Mouse (Mus musculus): ENCODE results near the gene Nek2.

Gene Nek2

DNA sequence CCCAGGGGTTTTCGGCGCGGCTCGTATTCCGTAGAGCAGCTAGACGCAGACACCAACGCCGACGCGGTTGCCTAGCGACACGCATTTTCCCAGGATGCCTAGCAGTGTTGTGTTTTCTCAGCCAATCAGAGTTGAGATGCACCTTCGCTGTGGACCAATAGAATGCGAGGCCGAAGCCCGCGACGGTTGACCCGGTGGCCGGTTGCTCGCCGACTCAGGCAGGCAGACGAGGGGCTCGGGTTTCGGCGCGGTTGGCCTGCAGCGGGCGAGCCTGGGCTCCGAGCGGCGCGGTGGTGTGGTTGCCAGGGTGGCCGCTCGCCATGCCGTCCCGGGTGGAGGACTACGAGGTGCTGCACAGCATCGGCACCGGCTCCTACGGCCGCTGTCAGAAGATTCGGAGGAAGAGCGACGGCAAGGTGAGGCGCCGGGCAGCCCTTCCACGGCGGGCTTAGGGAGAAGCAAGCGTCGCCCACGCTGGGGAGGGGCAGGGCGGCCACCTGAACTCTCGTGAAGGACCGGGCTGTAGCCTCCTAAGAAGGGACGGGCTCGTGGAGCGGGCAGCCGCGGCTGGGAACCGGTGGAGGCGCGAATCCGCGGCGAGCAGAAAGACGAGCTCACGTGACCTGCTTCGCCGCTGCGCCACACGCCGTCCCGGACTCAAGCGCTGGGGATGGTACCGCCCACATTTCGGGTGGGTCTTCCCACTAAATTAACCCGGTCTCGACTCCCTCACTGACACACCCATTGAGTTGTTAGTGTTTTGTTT lies at the start of gene Nek2:
Gene Nek2, plus strand, starts transcription at position 119 of the 766 bp plus-strand sequence.
- DNase-seq: peak; percentile 98

DNA sequence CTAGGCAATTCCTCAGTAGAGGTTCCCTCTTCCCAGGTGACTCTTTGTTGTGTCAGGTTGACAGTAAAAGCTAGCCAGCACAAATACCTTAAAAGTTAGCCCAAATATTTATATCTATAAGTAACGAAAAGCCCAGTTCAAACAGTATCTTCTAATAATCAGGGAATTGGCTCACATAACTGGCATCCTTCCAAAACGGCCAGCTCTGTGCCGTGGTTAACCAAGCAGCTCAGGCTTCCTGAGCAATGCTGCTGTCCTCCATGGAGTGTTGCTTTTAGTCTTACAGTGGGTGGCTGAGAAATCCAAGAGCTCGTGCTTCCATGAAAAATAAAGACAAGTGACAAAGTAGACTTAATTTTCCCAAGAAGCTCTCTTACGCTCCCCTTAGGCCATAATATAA lies 47.1 kb upstream of the Nek2 start:
- peak; percentile 38 for DNase-seq

DNA sequence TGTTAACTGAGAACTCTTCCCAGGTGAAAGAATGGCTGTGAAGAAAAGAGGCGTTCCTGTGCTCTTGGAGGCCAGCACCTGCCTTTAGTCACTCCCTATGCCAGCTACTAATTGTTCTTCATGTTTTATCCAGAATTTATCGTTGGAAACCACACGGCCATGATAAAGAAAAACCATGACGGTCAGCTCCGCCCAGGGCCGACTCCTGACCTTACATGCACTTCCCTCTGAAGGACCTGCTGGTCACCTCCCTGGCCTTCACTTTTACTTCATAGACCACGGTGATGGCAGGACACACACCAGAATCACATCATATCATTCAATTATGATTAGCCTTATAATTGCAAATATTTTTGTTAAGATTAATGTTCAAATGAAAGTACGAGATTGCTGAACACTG lies 46.1 kb upstream of the Nek2 start:
- no peak for DNase-seq

DNA sequence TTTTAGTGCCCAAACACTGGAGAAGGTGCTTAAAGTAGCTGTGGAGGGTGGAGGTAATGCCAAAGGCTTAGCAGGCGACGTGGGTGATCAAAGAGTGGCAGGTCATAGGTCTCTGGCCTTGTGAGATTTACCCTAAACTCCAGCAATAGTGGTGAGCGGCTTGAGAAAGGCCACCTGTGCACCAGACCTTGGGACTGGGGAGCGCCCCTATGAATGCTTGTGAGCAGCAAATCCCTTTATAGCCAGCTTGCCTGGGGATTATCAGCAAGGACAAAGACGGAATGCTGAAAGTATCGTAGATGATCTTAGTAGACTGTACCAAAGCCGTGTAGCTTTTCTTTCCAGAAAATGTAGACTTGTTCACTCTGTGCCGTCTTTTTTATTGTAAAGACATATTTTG lies 43.7 kb upstream of the Nek2 start:
- no peak for DNase-seq

DNA sequence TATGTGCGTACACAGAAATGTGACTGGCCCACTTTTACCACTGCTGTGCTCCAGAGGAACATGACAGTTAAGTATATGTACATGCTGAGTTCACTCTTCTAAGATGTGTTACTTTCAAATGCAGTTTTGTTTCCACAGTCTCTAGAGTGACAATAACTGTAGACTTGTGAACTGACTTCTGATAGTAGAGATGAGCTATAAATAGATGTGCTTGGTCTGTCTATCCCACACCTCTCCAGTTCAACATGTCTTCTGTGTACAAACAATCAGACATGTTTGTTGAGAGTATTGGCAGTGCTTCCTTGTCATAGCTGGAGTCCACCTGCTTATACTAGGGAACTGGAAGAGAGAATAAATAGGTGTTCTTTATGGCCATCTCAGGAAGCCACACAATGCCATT lies 40.8 kb upstream of the Nek2 start:
- DNase-seq: no peak

DNA sequence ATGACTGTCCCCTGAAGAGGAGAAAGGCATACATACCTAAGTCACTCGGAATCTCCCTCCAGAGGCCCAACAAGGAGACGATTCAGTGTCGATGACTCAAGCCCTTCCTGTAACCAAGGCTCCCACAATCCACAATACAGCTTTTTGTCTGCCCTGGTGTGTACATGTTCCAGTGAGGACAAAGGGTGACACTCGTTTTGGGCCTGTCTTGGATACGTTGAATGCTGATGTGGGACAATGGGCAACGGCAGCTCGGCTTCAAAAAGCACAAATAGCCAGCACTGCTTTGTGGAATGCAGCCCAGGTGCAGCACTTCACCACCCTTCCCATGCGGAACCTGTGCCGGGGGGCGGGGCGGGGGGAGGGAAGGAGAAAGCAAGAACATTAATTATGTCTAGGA lies 36.1 kb upstream of the Nek2 start:
- DNase-seq: no peak

DNA sequence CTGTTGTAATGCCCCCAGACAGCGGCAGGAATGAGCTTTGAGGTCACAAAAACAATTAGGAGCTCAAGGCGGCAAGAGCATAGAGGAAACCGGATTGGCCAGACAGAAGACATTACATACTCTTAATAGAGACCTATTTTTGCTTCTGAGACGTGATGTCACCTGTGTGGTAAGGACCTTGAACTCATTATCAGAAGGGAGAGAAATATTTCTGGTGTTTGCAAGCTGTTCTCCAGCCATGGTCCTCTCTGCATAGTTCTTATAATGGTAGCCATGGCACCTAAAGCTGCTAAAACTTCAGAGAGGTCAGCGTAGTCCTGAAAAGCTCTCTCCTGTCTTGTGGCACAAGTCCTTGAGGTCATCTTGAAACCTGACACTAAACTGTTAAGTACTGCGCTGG lies 35.0 kb upstream of the Nek2 start:
- DNase-seq: no peak

DNA sequence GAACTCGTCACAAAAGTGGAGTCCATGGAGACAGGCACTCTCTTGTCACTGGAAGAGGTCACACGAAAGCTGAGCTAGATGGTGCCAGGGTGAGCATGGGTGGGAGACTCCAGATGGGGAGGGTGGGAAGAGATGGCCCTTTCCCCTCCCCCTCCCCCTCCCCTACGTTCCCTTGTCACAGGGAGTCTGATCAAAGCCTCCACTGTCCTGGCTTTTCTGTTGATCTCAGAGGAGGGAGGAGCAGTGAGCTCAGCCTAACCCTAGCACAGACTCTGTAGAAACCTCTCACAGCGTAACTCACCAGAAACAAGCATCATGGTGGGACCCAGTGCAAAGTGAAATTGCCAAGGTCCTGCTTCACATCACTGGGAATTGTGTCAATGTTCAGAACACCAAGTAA lies 33.9 kb upstream of the Nek2 start:
- no peak for DNase-seq

DNA sequence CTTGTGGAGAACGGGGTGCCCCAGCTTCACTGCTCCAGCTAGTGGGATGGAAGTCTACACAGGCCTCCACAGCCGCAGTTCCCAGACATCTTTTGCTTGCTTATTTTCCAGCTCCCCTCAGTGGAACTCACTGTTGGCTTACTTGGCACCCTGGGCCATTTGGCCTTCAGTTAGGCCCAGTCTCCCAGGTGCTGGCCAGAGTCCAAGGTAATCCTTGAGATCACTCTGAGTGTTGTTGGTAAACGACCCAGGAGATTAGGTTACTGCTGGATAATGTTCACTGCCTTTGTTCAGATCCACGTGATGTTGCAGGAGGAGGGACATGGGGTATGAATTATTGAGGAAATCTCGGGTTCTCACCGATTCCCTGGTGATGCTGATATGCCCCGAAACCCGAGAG lies 28.3 kb upstream of the Nek2 start:
- peak; percentile 47 for DNase-seq

DNA sequence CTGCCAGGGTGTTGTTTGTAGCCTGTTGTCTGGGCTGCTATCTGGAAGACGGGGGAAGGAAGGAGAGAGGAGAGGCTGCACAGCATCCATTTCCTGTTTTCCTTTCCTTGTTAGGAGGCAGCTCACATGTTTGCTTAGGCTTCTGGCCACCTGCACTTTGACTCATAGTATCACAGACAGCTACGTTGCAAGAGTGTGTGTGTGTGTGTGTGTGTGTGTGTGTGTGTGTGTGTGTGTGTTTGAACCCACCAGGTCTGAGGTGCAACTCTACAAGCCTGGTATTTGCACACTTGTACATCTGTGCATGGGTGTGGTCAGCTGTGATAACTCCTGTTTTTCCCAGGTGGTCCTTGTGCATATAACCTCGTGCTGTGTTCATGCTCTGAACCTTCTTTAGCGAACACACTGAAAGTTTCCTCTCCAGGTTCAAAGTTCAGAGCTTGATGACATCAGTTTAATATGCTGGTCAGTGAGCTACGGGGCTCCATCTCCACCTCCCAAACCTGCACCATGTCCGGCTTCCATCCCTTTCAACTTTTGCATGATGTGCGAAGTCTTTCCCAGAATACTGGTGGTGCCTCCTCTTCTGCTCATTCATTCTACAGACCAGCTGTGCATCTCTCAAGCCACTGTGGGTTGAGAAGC lies 27.2 kb upstream of the Nek2 start:
- DNase-seq: peak; percentile 54

DNA sequence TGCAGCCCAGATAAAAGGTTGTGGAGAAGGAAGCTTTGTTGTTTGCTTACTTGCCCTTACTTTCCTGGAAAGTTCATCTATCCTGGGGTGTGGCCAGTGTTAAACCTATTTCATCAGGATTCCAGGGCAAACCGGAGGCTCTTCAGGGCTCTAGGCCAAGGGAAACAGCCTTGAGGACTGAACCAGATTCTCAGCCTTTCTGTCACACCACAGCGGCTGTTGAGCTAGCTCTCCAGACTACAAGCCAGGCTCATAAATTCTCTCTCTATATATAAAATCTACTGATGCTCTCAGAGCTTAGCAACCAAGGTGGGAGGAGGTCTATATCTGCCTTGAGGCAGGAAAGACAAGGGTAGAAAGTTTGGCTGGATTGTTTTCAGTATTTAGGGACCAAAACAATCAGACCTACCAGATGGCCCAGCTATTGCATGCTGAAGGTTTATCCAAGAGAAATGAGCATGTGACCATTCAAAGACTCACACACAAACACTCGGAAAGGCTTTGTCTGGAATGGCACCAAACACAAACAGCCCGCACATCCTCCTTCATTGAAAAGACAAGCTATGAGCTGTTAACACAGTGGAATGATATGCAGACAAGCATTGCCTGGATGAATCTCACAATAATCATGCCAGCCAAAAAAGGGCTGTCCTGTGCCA lies 24.9 kb upstream of the Nek2 start:
- DNase-seq: no peak

DNA sequence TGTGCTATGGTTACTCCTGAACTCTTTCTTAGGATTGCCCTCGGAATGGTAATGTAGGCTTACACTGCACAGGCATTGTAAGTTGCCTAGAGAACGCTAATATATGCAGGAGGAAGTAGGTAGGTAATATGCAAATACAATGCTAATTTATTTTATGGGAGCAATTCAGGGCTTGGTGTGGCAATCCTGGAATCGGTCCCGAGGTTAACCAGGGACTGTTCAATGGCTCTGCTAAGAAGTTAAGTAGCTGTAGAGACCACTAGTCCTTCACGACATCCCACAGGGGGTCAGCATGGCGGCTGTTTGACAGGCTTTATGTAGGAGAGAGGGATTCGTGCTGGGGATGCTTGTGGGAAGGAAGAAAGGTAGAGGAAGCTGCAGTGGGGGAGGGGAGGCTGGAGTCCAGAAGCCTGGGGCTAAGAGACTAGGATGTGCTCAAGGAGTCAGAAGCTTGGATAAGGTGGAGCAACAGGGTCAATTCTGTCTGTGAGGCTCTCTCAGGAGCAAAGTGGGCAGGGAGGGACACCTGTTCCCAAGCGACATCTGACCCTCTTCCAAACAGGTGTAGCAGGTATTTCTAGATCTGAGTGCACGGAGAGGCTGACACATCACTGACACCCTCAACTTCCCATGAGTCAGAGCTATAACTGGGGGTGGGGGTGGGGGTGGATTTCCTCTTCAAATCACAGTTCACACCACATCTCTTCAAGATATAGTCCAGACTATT lies 19.0 kb upstream of the Nek2 start:
- DNase-seq: no peak

DNA sequence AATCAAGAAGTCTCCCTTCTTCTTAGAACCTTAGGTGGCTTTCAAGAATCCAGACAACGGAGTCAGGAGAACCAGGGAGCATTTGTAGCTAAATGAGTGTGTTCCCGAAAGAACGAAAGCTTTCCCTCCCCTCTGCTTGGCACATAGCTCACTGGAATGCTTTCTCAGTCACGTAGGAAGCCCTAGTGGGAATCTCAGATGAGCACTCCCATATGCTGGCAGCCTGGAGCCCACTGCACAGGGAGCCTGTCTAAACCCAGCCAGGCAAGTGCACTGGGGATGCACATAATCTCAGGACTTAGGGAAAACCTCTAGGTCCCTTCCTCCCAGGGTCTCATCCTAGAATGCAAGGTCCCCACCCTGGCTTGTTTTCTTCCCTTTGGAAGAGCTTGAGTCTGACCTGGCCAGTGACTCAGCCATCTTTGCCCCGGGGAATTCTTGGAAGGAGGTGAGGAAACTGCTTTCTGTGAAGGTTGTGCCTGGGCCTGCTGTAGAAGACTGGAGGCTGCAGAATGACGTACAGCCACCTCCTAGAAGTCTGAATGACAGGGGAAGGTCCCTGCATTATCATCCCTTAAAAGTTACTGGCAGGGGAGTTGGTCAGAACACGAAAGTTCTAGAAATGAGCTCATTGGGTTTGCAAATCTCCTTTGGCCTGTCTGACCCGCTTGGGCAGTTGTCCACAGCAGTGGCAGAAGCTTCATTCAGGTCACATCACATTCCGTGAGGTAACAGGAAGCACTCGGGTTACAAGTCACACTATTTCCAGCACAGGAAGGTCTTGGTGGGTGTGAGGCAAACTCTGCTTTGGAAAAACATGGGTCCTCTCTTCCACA lies 18.2 kb upstream of the Nek2 start:
- no peak for DNase-seq

DNA sequence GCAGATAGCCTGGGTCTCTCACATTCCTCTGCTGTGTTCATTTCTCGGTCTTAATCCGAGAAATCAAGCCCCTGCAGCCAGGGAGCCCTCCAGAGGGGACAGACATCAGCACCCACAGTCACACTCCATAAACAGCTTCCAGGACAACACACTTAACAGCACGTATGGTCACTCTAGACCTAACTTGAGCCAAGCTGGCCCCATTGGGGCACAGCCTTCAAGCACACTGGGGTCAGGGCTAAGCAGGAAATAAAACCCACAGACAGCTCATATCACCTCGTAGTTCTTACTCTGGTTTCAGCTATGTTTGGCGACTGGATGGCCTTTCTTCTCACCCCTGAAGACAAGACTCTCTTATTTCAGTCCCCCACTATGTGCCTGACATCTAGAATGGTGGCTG lies 16.5 kb upstream of the Nek2 start:
- DNase-seq: no peak

DNA sequence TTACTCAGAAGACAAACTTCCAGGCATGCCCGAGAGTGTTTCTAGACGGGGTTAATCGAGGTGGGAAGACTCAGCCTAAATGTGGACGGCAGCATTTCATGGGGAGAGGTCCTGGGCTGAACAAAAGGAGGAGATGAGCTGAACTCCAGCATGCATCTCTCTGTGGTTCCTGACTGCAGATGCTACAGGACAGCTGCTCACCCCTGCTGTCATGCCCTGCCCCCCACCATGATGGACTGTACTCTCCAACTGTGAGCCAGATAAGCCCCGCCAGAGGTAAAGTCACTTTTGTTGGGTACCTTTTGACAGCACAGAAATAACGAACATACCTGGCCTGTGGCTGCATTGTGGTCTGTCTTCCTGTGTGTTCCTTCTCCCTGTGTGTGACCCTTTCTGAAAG lies 15.5 kb upstream of the Nek2 start:
- no peak for DNase-seq

DNA sequence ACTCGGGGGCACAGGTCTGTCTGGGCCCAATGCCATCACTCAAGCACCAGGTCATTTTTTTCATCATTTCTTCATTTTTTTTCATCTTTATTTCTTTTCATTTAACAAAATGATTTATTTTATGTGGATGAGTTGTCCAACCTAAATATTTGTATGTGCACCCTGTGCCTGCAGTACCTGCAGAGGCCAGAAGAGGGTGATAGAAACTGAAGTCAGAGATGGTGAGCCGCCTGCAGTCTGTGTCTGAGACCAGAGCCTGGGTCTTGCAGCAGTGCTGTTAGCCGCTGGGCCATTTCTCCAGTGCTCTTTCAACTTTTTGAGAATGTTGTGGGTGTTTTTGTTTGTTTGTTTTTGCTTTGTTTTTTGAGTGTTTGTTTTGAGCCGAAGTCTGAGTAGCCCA lies 14.5 kb upstream of the Nek2 start:
- no peak for DNase-seq

DNA sequence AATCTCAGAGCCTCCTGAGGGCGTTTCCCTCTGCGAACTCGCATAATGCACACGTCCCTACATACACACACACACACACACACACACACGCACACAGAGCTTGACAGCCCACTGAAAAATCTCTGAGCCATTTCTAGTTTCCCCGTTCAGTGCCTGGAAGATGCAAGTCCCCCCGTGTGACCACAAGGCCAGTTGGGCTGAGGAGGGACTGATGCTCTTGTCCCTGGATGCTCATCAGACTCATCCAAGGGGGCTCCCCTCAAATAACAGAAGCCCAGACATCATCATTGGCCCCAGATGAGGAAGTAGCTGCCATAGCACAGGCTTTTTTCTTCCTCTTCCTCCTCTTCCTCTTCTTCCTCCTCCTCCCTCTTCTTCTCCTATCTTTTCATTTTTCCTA lies 13.3 kb upstream of the Nek2 start:
- DNase-seq: no peak

DNA sequence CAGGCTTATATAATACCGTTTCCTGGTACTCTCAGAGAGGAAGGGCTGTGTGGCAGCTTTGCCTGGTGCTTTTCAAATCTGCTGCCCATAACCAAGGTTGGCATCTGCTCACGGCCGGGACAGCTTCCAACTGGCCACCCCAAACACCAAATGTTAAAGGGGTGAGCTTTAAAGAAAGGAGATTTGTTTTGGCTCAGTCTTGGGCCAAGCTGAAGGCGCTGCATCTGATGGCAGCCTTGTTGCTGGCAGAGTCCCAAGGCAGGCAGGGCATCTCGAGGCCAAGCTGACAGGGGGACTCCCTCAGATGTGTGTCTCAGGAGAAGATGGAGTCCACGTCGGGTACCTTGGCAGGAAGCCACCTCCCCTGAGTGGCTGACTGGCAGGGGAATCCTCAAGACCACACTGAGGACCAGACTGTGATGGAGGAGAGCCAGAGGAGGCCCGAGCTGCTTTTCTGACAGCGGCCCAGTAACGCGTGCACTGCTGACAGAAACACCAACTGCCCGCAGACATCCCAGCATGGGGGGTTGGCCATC lies 12.5 kb upstream of the Nek2 start:
- no peak for DNase-seq

DNA sequence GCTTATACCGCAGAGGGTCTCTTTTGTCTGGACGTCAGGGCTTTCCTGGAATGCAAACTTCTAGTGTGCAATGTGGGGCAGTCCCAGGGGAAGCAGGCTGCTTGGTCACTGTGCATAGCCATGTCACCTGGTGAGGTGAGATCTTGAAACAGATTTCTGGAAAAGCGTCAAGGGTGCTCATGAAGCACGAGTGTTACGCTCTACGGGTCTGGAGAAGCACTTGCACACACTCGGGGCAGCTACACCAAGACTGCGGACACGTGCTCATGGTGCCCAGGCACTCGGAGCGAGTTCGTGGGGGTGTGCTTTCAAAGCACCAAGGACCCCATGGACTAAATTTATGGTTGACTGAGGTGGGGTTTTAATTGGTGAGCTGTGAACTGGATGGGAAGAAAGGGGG lies 9.5 kb upstream of the Nek2 start:
- no peak for DNase-seq

DNA sequence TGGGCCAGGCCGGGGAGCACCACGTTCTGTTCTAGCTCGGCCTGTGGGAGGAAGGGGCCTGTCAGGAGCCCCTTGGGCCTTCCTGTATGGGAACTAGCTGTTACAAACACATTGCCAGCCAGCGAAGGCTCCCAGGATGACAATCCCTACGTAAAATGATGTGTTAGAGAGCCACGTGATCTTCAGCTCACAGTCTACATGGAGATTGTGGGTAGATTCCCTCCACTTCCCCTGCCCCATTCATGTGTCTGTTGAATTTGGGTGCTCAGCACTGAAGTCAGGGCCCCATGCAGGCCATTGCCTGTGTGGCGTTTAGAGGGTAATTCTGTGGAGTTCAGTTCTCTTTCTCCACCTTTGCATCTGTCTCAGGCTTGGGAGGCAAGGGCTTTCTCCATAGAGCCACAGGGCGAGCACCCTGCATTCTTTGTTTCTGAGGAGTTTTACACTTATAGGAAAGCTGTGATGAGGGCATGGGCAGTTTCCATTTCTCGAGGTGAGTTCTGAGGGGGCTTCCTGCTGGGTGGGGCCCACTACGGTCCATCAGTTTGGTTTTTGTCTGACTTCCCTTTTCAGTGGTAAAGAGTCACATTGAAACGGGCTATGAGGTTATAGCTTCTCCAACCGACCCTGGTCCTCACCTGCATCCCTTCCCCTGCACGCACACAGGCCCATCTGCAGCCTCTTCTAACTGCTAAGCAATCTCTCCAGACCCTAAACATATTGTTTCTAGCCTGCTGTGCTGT lies 8.1 kb upstream of the Nek2 start:
- no peak for DNase-seq

DNA sequence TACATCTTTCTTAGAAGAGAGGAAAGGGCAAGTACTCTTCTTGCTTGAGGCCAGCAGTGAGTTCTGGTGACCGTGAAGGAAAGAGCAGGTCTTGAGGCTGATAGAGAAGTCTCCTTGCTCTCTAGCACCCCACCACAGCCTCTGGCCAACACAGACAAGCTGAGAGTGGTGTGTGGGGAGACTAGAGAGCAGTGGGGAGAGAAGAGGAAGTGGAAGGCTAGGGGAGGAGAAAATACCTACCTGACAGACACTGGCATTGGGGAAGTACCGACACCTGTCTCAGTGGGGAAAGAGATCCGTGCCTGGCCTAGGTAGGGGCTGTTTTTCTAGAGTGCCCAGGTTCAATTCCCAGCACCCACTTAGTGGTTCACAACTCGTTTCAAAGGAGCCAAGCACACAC lies 7.0 kb upstream of the Nek2 start:
- no peak for DNase-seq

DNA sequence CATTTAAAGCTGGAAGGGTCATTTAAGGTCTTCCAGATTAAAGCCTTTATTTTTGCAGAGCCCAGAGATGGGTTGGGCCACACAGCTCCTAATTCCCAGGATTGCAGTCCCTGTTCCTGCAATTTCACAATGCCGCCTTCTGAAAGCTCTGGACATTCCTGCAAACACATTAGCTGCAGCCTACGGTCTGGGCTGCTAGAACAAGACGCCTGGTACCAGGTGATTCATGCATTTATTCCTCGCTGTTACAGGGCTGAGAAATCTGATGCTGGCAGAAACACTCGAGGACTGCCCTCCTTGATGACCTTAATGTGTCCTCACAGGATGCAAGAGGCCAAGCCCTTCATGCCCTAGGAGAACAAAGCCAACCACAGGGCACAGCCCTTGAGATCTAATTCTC lies 6.3 kb upstream of the Nek2 start:
- no peak for DNase-seq

Data from kidney, postnatal 10 days (tissue).